Mouse (Mus musculus) bone marrow, adult 2 months (tissue): ENCODE results near the gene Foxn3. TPM values are rescaled to one million over a fixed set of nuclear protein-coding genes. Genes with fewer than 3 reads are reported as not detected.

Experiments
- H3K27ac ChIP-seq: fragments of 200-500 bp; 2 replicates; pipeline ENCODE4 v1.5.1; 2012; ENCODE audit warnings: low read depth, mild to moderate bottlenecking, control low read depth, inconsistent platforms, low read length; ENCODE audit not compliant: control insufficient read depth, poor library complexity, insufficient read depth
- H3K4me1 ChIP-seq: fragments of 200-500 bp; 2 replicates; pipeline ENCODE4 v1.6.1; 2011; ENCODE audit warnings: low read length; ENCODE audit not compliant: control insufficient read depth, insufficient read depth
- H3K4me3 ChIP-seq: fragments of 200-500 bp; replicated peaks from 2 replicates; pipeline ENCODE3; 2011; ENCODE audit warnings: mild to moderate bottlenecking, low read depth, low read length, control low read depth; ENCODE audit not compliant: control insufficient read depth
- CTCF ChIP-seq: fragments of 200-500 bp; IDR thresholded peaks from 2 replicates; pipeline ENCODE4 v1.5.1; 2011; ENCODE audit warnings: low read length, control low read depth; ENCODE audit not compliant: control insufficient read depth, insufficient read depth
- POLR2A ChIP-seq: fragments of 200-500 bp; IDR thresholded peaks from 2 replicates; pipeline ENCODE4 v1.6.1; 2011; ENCODE audit warnings: low read depth, mild to moderate bottlenecking, control low read depth, low read length, borderline replicate concordance; ENCODE audit not compliant: control insufficient read depth
- WGBS: fragments of 180-500 bp; shearing (Covaris S2); methylation state at CpG from one replicate; pipeline ENCODE4 v1.1.7; 2018; 5-methylcytosine and 5-hydroxymethylcytosine counted together
- polyA plus RNA-seq: library from polyadenylated mRNA; stranded (reverse); fragments of >200 nt; gene quantifications from 2 replicates; pipeline ENCODE4 v1.2.4, GENCODE M21; 2011; ENCODE audit warnings: low replicate concordance; ENCODE audit not compliant: missing spikeins, insufficient read depth, insufficient read length

Gene Foxn3
- polyA plus RNA-seq, 1 experiment, result 23.7 TPM

DNA sequence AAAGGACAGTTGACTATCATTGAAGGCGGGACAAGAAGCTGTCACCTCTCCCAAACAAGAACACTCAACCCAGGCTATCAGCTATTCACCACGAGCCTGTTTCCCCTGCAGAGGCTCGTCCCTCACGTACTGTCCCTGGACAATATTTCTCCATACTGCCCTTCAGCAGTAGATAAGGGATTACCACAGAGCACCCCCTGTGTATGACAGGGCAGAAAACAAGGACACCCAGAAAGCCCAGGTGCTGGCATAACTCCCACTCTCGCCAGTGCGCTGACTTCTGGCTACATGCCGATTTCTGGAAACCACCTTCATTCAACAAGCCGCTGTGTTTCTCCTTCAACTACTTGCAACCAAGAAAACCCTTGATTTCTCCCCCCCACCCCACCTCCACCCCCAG is 306.4 kb downstream of the Foxn3 start:
- no peak overlapping the region for H3K27ac ChIP-seq
- WGBS, result 45% methylated on average over 8 of the region's 8 CpGs
- H3K4me3 ChIP-seq, result no peak overlapping the region
- no peaks in the 10 kb centered on the region; the same call in 1 of the 2 replicates for H3K4me1 ChIP-seq
- TF ChIP-seq CTCF (no peak), POLR2A (no peak)

DNA sequence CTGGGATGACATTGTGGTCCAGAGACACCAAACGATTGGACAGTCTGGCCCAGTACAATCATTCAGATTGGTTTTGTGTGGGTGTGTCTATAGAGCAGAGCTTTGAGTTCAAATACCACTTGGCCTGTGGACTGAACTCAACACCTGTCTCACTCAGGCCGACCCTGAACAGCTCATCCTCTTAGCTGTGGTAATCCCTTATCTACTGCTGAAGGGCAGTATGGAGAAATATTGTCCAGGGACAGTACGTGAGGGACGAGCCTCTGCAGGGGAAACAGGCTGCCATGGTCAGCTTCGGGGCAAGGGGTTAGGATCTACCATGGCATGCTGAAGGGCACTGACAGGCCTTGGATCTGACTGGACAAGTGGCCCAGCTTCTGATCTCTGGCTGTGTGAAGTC is 306.9 kb downstream of the Foxn3 start:
- TF ChIP-seq POLR2A (no peak), CTCF (no peak)
- 77% methylated on average over 5 of the region's 5 CpGs for WGBS

DNA sequence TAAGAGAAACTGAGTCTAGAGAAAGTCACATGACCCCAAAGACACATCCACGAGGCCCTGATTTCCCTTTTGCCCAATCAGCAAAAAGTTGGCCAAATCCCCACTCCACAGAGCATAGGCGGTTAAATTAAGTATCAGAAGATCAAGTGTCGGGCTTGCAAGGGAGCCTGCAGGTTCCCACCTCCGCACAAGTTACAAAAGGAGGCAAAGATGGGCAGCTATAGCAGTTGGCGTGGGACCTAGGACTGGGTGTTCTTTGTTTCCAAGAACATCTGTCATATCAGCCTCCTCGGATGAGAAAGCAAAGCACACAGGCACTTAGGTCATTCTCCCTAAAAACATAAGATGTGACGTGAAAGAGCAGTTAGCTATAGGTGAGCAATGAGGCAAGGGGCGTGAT is 308.9 kb downstream of the Foxn3 start:
- H3K4me1 ChIP-seq, result peaks cover 5% of the 10 kb centered on the region
- no peak for TF ChIP-seq POLR2A
- TF ChIP-seq CTCF, result no peak
- H3K27ac ChIP-seq, result no peak overlapping the region
- WGBS, result 84% methylated on average over 8 of the region's 8 CpGs
- no peak overlapping the region for H3K4me3 ChIP-seq

More for the DNA sequence above, 306.9 kb downstream of the Foxn3 start:
- H3K27ac ChIP-seq, result no peak overlapping the region
- no peaks in the 10 kb centered on the region; the same call in 1 of the 2 replicates for H3K4me1 ChIP-seq
- no peak overlapping the region for H3K4me3 ChIP-seq

DNA sequence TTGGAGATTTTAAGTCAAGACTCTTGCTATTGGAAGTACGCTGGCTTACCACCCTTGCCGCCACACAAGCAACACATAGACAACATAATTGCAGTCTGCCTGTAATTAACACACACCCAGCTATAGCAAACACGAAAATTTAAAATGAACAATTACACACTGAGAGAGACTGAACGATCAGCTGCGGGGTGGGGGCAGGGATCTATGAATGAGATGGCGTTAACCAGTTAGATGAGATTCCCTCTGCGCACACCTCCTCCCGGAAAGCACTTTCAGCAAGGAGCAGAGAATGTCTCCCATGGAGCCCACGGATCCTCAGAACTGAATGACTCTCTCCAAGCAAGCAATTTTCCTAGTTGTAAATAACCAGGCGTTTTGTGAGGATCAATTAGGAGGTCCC is 309.8 kb downstream of the Foxn3 start:
- no peak overlapping the region for H3K4me3 ChIP-seq
- no peak overlapping the region for H3K27ac ChIP-seq
- 92% methylated on average over 10 of the region's 10 CpGs for WGBS
- H3K4me1 ChIP-seq, result peaks cover 5% of the 10 kb centered on the region
- TF ChIP-seq CTCF (no peak), POLR2A (no peak)

DNA sequence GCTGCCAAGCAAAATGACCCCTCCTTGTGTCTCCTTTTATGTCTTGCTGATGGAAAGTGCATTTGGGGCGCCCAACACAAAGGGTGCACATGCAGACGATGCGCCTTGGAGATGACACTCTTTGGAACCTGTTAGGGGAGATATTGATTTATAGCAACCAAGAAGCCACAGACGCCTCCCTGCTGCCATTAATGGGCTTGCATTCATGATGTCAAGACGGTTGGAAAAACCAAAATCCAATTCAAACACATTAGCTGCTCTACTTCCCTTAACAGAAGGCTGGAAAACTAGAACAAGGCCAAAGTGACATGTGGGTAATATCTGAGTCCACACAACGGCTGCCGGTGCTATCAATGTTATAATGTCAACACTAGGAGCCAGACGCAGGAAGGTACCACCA is 314.8 kb downstream of the Foxn3 start:
- 92% methylated on average over 8 of the region's 8 CpGs for whole genome bisulfite sequencing
- peaks cover 5% of the 10 kb centered on the region for H3K4me1 ChIP-seq
- no peak overlapping the region for H3K27ac ChIP-seq
- H3K4me3 ChIP-seq, result no peak overlapping the region
- TF ChIP-seq CTCF, result no peak
- TF ChIP-seq POLR2A, result no peak

DNA sequence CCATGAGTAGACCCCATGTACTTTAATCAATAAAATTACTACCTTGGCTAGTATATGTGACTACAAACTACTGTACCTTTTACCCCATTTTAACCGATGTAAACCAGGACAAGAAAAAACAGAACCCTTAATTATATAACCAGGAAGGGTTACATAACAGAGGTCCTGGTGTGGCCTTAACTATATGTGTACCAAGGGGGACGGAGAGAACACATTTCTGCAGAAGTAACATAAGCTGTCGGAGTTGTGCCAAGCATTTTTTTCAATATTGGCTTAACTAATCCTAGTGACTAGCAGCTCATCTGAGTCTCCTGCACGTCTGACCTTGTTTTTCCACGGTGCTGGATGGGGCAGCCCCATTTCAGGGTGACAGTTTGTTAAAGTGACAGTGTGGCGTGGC is 315.4 kb downstream of the Foxn3 start:
- WGBS, result 33% methylated on average over 6 of the region's 6 CpGs
- peaks cover 5% of the 10 kb centered on the region for H3K4me1 ChIP-seq
- TF ChIP-seq POLR2A (no peak), CTCF (no peak)
- H3K27ac ChIP-seq, result no peak overlapping the region
- H3K4me3 ChIP-seq, result no peak overlapping the region

DNA sequence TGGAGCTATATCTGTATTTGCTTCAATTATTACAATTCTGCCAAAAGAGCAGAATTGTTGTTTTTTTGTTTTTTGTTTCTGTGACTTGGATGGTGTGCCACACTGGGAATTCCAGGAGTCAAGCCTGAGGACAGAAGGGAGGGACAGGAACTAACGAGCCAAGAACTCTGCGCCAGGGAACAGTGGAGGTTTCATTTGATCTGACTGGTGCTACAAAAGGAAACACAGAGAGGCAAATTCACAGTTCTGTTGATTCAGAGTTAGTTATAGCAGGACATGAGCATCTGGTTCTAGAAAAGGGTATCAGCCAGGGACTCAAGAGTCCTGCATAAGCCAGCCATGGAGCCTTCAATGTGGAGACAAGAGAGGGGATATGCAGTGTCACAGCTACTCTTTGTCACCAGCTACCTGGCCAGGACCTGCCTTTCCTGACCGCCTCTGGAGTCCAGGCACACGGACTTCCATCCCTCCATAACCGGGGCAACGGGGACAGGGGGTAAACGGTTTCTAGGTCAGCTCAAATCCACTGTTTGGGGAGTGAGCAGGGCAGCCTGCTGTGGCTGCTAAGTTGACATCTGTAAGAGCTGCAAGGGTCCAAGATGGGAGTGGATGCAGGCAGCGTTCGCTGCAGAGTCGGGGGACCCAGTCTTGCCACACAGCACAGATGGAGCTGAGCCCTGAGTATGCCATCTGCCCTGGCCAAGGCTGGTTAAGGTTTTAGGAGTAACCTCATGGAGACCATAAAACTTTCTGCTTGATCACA is 316.2 kb downstream of the Foxn3 start:
- peaks cover 5% of the 10 kb centered on the region for H3K4me1 ChIP-seq
- H3K27ac ChIP-seq, result no peak overlapping the region
- no peak overlapping the region for H3K4me3 ChIP-seq
- no peak for TF ChIP-seq CTCF
- no peak for TF ChIP-seq POLR2A
- 74% methylated on average over 10 of the region's 10 CpGs for WGBS

DNA sequence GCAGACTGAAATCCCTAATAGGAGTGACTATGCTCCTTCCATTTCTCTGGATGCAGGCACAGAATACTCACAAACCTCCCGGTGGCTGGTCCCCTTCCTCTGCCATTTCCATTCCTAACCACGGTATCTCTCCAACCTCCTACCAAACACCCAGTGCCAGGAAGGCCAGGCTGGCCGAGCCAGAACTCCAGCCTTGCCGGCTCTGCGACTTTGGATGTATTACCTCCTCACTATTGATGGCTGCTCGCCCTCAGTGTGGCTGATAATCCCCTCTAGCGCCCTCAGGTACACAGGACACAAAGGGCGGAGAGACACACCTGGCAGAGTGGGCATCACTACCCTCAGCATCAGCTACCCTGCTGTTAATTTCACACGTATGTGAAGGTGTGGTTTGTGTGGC is 318.7 kb downstream of the Foxn3 start:
- Histone ChIP-seq H3K27ac (no peak overlapping the region), H3K4me3 (no peak overlapping the region), H3K4me1 (peaks cover 2% of the 10 kb centered on the region; the same call in 1 of the 2 replicates)
- TF ChIP-seq CTCF, result no peak
- WGBS, result 83% methylated on average over 9 of the region's 9 CpGs

DNA sequence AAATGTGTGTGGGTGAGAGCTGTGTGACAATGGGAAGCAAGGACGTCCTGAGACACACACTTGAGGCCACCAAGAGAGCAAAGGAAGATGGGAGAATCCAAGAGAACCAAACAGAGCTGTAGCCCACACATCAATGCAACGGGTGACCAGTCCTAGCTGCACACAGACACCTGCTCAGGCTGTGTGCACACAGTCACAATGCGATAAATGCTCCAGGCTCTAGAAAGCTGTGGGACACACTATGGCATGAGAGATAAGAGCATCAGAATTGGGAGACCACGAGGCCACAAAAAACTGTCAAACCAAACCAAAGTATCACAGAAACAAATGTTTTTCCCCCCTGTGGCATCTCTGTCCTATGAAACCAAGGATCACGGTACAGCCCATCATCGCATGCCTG is 319.1 kb downstream of the Foxn3 start:
- H3K4me3 ChIP-seq, result no peak overlapping the region
- peaks cover 2% of the 10 kb centered on the region; the same call in 1 of the 2 replicates for H3K4me1 ChIP-seq
- H3K27ac ChIP-seq, result no peak overlapping the region
- TF ChIP-seq POLR2A (no peak), CTCF (no peak)
- 61% methylated on average over 6 of the region's 6 CpGs for WGBS
